33 mouse cellular contexts compared by ENCODE assay signal in genomic region chr10:53306674-53307073, GRCm38 (mm10).
"Had no signal": no experiment of that assay in that cellular context is flagged by ENCODE, and none has a peak within 500 bp of the region (broad histone marks: within the 10 kb centered on the region; RNA-seq: fewer than 3 reads in every experiment).

No protein-coding gene starts in this region.

- ATAC-seq: hindbrain, postnatal 0 days; inflammation-experienced regulatory T-cells, adult 6 months; intestine, embryonic 15.5 days; intestine, embryonic 16.5 days; intestine, postnatal 0 days had no signal

- H3K27ac ChIP-seq: heart, embryonic 10.5 days; heart, embryonic 13.5 days; heart, embryonic 15.5 days; hindbrain, embryonic 10.5 days; hindbrain, embryonic 12.5 days; hindbrain, embryonic 13.5 days; hindbrain, embryonic 14.5 days; hindbrain, embryonic 15.5 days; hindbrain, postnatal 0 days; intestine, embryonic 15.5 days; kidney, embryonic 15.5 days; kidney, postnatal 0 days; layer of hippocampus, adult 2 months had no signal

- DNase-seq: heart, postnatal 10 days; heart, postnatal 14 days; heart, postnatal 36 days; heart, postnatal 4 days; kidney, adult 11 months; kidney, adult 18-20 months; kidney, adult 2 months; kidney, adult 9 months; kidney, postnatal 10 days; kidney, postnatal 14 days; kidney, postnatal 25 days; kidney, postnatal 36 days; kidney, postnatal 4 days; layer of hippocampus, adult 9-11 months; layer of hippocampus, postnatal 36 days had no signal

- H3K36me3 ChIP-seq: hindbrain, embryonic 10.5 days; hindbrain, embryonic 12.5 days; hindbrain, embryonic 13.5 days; hindbrain, embryonic 15.5 days; intestine, embryonic 15.5 days had no signal

- H3K4me2 ChIP-seq: heart, embryonic 11.5 days; heart, embryonic 12.5 days; heart, embryonic 13.5 days; heart, embryonic 15.5 days; hindbrain, embryonic 12.5 days; hindbrain, embryonic 13.5 days; hindbrain, embryonic 14.5 days; hindbrain, embryonic 15.5 days; intestine, embryonic 15.5 days; kidney, embryonic 15.5 days had no signal

- H3K9ac ChIP-seq: heart, embryonic 12.5 days; heart, embryonic 13.5 days; heart, embryonic 15.5 days; hindbrain, embryonic 12.5 days; hindbrain, embryonic 13.5 days; hindbrain, embryonic 14.5 days; hindbrain, embryonic 15.5 days; intestine, embryonic 15.5 days; kidney, embryonic 15.5 days had no signal

- H3K4me3 ChIP-seq: heart, embryonic 10.5 days; heart, embryonic 12.5 days; heart, embryonic 13.5 days; heart, embryonic 15.5 days; hindbrain, embryonic 10.5 days; hindbrain, embryonic 12.5 days; hindbrain, embryonic 13.5 days; hindbrain, embryonic 15.5 days; intestine, embryonic 15.5 days; kidney, embryonic 15.5 days; layer of hippocampus, adult 2 months had no signal

- H3K4me1 ChIP-seq: heart, embryonic 10.5 days; heart, embryonic 12.5 days; heart, embryonic 13.5 days; heart, embryonic 15.5 days; hindbrain, embryonic 10.5 days; hindbrain, embryonic 12.5 days; hindbrain, embryonic 13.5 days; hindbrain, embryonic 15.5 days; intestine, embryonic 15.5 days; kidney, embryonic 15.5 days had no signal

- H3K9me3 ChIP-seq: heart, embryonic 10.5 days; heart, embryonic 12.5 days; heart, embryonic 13.5 days; heart, embryonic 15.5 days; hindbrain, embryonic 10.5 days; hindbrain, embryonic 12.5 days; hindbrain, embryonic 13.5 days; hindbrain, embryonic 15.5 days; intestine, embryonic 15.5 days; kidney, embryonic 15.5 days had no signal

- H3K27me3 ChIP-seq: heart, embryonic 12.5 days; heart, embryonic 13.5 days; heart, embryonic 15.5 days; hindbrain, embryonic 12.5 days; hindbrain, embryonic 13.5 days; hindbrain, embryonic 15.5 days; intestine, embryonic 15.5 days; kidney, embryonic 15.5 days had no signal
